Mouse (Mus musculus) midbrain, embryonic 12.5 days (tissue): ENCODE results near the gene Gadd45b. TPM values are rescaled to one million over a fixed set of nuclear protein-coding genes. Genes with fewer than 3 reads are reported as not detected.

Source experiments
- ATAC-seq: fragments of 200-750 bp; cut with Nextera tagmentation; 2 replicates; pipeline ENCODE4 v1.8.0; 2017; ENCODE audit warnings: low read depth, moderate TSS enrichment, moderate library complexity; ENCODE audit not compliant: low FRiP score
- H3K27ac ChIP-seq: fragments of 300-500 bp; sonication (generic); replicated peaks from 2 replicates; pipeline ENCODE4 v1.5.1; 2016; ENCODE audit warnings: mild to moderate bottlenecking
- H3K27me3 ChIP-seq: fragments of 300-500 bp; sonication (generic); 2 replicates; pipeline ENCODE4 v1.6.1; 2016; ENCODE audit warnings: mild to moderate bottlenecking
- H3K36me3 ChIP-seq: fragments of 300-500 bp; sonication (generic); 2 replicates; pipeline ENCODE4 v1.6.1; 2016
- H3K4me1 ChIP-seq: fragments of 300-500 bp; sonication (generic); 2 replicates; pipeline ENCODE4 v1.6.1; 2016
- H3K4me2 ChIP-seq: fragments of 300-500 bp; sonication (generic); replicated peaks from 2 replicates; pipeline ENCODE4 v1.6.1; 2016; ENCODE audit warnings: mild to moderate bottlenecking, moderate library complexity
- H3K4me3 ChIP-seq: fragments of 300-500 bp; sonication (generic); 2 replicates; pipeline ENCODE4 v1.5.1; 2016; ENCODE audit warnings: mild to moderate bottlenecking
- H3K9ac ChIP-seq: fragments of 300-500 bp; sonication (generic); replicated peaks from 2 replicates; pipeline ENCODE4 v1.6.1; 2016; ENCODE audit warnings: mild to moderate bottlenecking, moderate library complexity
- H3K9me3 ChIP-seq: fragments of 300-500 bp; sonication (generic); 2 replicates; pipeline ENCODE4 v1.6.1; 2016; ENCODE audit warnings: mild to moderate bottlenecking
- whole genome bisulfite sequencing: fragments of 180-500 bp; shearing (Covaris S2); methylation state at CpG from one replicate; pipeline ENCODE4 v1.1.7; 2016; 5-methylcytosine and 5-hydroxymethylcytosine counted together
- polyA plus RNA-seq: library from polyadenylated mRNA; unstranded; fragments of >200 nt; fragmentation: Nextera tagmentation; extraction: Ambion mirVana; gene quantifications from 2 replicates; pipeline ENCODE4 v1.2.1, GENCODE M21; 2016

The Gadd45b gene
- polyA plus RNA-seq, 1 experiment from 2014 or later: 11.8 TPM

GRCm38 (mm10) chr10:80913364-80914011 is 16.4 kb upstream of the Gadd45b start:
- H3K36me3 ChIP-seq: peaks cover 70% of the 10 kb centered on the region
- no peak overlapping the region for H3K9ac ChIP-seq
- no peaks in the 10 kb centered on the region for H3K27me3 ChIP-seq
- no peak overlapping the region for H3K4me3 ChIP-seq
- no peak overlapping the region for H3K4me2 ChIP-seq
- H3K27ac ChIP-seq: no peak overlapping the region
- ATAC-seq: no peak
- H3K9me3 ChIP-seq: no peaks in the 10 kb centered on the region
- H3K4me1 ChIP-seq: peaks cover 24% of the 10 kb centered on the region
- WGBS: 81% methylated on average over 7 of the region's 8 CpGs

DNA sequence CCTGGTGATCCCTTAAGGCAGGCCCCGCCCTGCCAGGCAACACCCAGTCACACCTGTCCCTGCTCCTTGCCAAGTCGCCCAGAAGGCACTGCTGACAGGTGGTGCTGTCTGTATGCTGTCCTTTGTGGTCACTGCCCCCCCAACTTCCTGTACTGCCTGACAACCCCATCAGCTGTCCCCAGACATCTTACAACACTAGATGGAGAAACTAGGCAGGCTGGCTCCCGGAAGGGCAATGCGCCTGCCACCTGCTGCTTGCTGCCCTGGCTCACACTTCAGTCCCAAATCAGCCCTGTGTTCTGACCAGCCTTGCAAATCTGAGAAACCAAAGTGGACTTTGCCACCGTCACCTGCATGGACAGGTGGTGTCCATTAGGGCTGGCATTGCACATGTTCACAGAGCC is 15.6 kb upstream of the Gadd45b start:
- 87% methylated on average over 5 of the region's 5 CpGs for WGBS
- ATAC-seq: no peak
- Histone ChIP-seq H3K9ac (no peak overlapping the region), H3K4me2 (no peak overlapping the region), H3K4me1 (peaks cover 27% of the 10 kb centered on the region), H3K4me3 (no peak overlapping the region), H3K9me3 (no peaks in the 10 kb centered on the region), H3K36me3 (peaks cover 63% of the 10 kb centered on the region), H3K27ac (no peak overlapping the region), H3K27me3 (no peaks in the 10 kb centered on the region)

- Histone ChIP-seq H3K4me1 (peaks cover 27% of the 10 kb centered on the region), H3K27me3 (no peaks in the 10 kb centered on the region), H3K9me3 (no peaks in the 10 kb centered on the region), H3K36me3 (peaks cover 53% of the 10 kb centered on the region), H3K4me2 (no peak overlapping the region), H3K27ac (no peak overlapping the region), H3K9ac (no peak overlapping the region), H3K4me3 (no peak overlapping the region)
- 82% methylated on average over 2 of the region's 2 CpGs for WGBS
- no peak for ATAC-seq
Measured at GRCm38 (mm10) chr10:80915260-80915659, 14.6 kb upstream of the Gadd45b start.

- Histone ChIP-seq H3K4me2 (no peak overlapping the region), H3K4me1 (peaks cover 27% of the 10 kb centered on the region), H3K36me3 (peaks cover 49% of the 10 kb centered on the region), H3K9ac (no peak overlapping the region), H3K27me3 (no peaks in the 10 kb centered on the region), H3K4me3 (no peak overlapping the region), H3K9me3 (no peaks in the 10 kb centered on the region), H3K27ac (no peak overlapping the region)
- ATAC-seq: no peak
- WGBS: 91% methylated on average over 4 of the region's 4 CpGs
Measured at GRCm38 (mm10) chr10:80915736-80916135, 14.1 kb upstream of the Gadd45b start.

DNA sequence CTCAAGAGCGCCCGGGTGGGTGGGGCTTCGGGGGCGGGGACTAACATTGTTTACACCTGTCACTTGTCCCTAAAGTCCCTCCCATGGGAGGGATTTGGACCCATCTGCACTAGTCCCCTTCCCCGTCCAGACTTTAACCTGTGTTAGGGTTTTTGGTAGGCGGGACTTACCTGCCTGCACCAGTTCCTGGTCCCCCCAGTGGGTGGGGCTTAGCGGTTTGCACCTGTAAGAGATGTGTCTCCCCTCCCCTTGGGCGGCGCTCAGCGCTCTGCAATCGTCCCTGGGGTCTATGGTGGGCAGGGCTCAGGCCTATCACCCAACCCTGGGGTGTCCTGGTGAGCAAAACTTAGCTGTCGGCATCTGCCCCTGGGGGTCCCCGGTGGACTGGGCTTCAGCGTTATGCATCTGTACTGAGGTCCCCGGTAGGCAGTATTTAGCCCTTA is 12.5 kb upstream of the Gadd45b start:
- H3K9ac ChIP-seq: peak overlapping the region; percentile 82
- 0 out of 2 replicates have a peak, but pooled peaks cover 13% of the 10 kb centered on the region for H3K27me3 ChIP-seq
- ATAC-seq: peak; percentile 59
- H3K4me1 ChIP-seq: peaks cover 36% of the 10 kb centered on the region
- H3K27ac ChIP-seq: peak overlapping the region; percentile 54
- H3K9me3 ChIP-seq: no peaks in the 10 kb centered on the region
- WGBS: 2% methylated on average over 15 of the region's 15 CpGs
- H3K36me3 ChIP-seq: peaks cover 32% of the 10 kb centered on the region
- peak overlapping the region; percentile 87 for H3K4me2 ChIP-seq
- H3K4me3 ChIP-seq: peak overlapping the region; percentile 76

GRCm38 (mm10) chr10:80917779-80918434 is 12.0 kb upstream of the Gadd45b start, which contains the start of gene Lmnb2:
TSS of gene Lmnb2 (minus strand) at chr10:80918245.
- H3K27me3 ChIP-seq: peaks cover 16% of the 10 kb centered on the region
- peak within 1 kb of the TSS; percentile 82 for H3K9ac ChIP-seq
- peaks cover 28% of the 10 kb centered on the region for H3K36me3 ChIP-seq
- peak; percentile 75 for ATAC-seq
- no peaks in the 10 kb centered on the region for H3K9me3 ChIP-seq
- peak within 1 kb of the TSS; percentile 76 for H3K4me3 ChIP-seq
- H3K4me1 ChIP-seq: peaks cover 36% of the 10 kb centered on the region
- whole genome bisulfite sequencing: under 1% methylated on average over 61 of the region's 61 CpGs
- peak within 1 kb of the TSS; percentile 54 for H3K27ac ChIP-seq
- H3K4me2 ChIP-seq: peak within 1 kb of the TSS; percentile 87

DNA sequence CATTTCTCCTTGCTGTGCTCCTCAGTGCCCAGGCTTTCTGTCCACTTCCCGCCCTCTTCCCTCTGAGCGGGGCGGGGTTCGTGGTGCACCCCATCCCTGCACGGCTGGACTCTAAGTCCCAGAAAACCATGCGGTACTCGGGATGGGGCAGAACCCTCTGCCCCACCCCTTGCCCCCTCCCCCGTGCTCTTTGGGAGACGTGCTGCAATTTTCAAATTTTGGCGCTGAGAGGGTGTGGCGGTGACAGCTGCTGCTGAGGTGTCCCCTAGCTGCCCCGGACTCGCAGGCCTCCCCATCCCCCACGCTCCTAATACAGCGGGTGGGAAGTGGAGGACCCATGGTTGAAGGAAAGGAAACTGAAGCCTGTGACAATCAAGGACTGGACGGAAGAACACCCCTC is 8.0 kb upstream of the Gadd45b start:
- peak overlapping the region; percentile 50 for H3K4me2 ChIP-seq
- H3K4me1 ChIP-seq: peaks cover 21% of the 10 kb centered on the region
- WGBS: 3% methylated on average over 16 of the region's 16 CpGs
- ATAC-seq: 0 out of 2 replicates have a peak, but pooled peaks have one; percentile 39
- peaks cover 18% of the 10 kb centered on the region for H3K27me3 ChIP-seq
- H3K9me3 ChIP-seq: no peaks in the 10 kb centered on the region
- H3K4me3 ChIP-seq: peak overlapping the region; percentile 22
- H3K36me3 ChIP-seq: no peaks in the 10 kb centered on the region
- H3K27ac ChIP-seq: no peak overlapping the region
- 0 out of 2 replicates have a peak overlapping the region, but pooled peaks have one; percentile 24 for H3K9ac ChIP-seq

- Histone ChIP-seq H3K9ac (no peak overlapping the region), H3K36me3 (no peaks in the 10 kb centered on the region), H3K4me3 (no peak overlapping the region), H3K4me2 (no peak overlapping the region), H3K4me1 (peaks cover 24% of the 10 kb centered on the region), H3K9me3 (no peaks in the 10 kb centered on the region), H3K27ac (no peak overlapping the region), H3K27me3 (peaks cover 32% of the 10 kb centered on the region)
- WGBS: 50% methylated on average over 3 of the region's 3 CpGs
- ATAC-seq: no peak
Measured at GRCm38 (mm10) chr10:80925472-80925871, 4.4 kb upstream of the Gadd45b start.

DNA sequence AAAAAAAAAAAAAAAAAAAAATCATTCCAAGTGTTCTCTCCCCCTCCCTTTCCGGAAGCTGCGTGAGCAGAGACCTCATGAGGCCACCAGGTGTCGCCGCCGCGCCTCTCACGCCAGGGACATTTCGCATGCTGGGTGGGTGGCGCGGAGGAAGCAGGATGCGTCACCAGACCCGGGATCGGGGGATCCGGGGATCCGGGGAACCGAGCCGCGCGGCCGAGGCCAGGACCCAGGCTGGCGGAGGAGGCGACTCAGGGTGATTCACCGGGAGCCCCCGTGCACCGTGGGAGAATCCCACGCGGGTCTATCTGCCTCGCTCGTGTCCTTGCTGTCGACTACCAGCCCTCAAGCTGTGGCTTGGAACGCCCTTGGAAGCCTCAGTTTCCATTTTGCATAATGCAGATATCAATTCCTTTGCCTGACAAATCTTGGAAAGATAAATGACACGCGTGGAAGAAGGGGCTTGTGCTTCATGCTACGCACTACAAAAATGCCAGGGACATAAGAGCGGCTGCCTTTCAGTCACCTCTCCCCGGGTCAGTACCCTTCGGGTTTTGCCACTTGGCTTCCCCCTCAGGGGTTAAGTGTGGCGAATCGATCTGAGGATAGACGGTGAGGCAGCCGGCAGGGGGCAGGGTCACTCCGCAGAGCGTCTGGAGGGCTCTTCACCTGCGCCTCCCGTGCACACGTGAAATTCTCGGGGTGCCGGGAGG is 1.1 kb upstream of the Gadd45b start:
- no peaks in the 10 kb centered on the region for H3K9me3 ChIP-seq
- ATAC-seq: peak; percentile 35
- H3K4me2 ChIP-seq: peak overlapping the region; percentile 72
- peak overlapping the region; percentile 47 for H3K4me3 ChIP-seq
- H3K36me3 ChIP-seq: no peaks in the 10 kb centered on the region
- H3K4me1 ChIP-seq: peaks cover 48% of the 10 kb centered on the region
- H3K9ac ChIP-seq: peak overlapping the region; percentile 63; the same call in 1 of the 2 replicates
- peak overlapping the region; percentile 76; the same call in 1 of the 2 replicates for H3K27ac ChIP-seq
- WGBS: under 1% methylated on average over 48 of the region's 48 CpGs
- peaks cover 47% of the 10 kb centered on the region for H3K27me3 ChIP-seq

GRCm38 (mm10) chr10:80930361-80931152 is 684 bp downstream of the Gadd45b start:
- Histone ChIP-seq H3K9me3 (no peaks in the 10 kb centered on the region), H3K4me1 (peaks cover 62% of the 10 kb centered on the region), H3K27me3 (peaks cover 65% of the 10 kb centered on the region), H3K4me2 (peak overlapping the region; percentile 67), H3K27ac (no peak overlapping the region), H3K4me3 (peak overlapping the region; percentile 42), H3K36me3 (no peaks in the 10 kb centered on the region), H3K9ac (peak overlapping the region; percentile 56)
- ATAC-seq: 0 out of 2 replicates have a peak, but pooled peaks have one; percentile 11
- WGBS: under 1% methylated on average over 45 of the region's 45 CpGs

DNA sequence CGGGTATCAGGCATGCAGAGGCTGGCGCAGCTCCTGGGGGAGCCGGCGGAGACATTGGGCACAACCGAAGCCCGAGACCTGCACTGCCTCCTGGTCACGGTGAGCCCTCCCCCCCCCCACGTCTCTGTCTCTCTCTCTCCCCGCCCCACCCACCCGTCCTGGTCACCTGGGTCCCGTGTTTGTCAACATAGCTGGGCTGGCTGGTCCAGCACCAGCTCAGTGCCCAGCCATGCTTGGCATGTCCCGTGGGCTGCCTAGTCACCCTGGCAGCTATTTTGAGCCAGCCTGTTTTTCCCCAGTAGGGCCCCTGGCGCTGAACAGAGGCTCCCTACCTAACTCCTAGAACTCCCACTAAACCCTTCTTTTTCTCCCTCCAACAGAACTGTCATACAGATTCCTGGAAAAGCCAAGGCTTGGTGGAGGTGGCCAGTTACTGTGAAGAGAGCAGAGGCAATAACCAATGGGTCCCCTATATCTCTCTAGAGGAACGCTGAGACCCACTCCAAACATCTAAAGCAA is 1.3 kb downstream of the Gadd45b start:
- H3K9ac ChIP-seq: no peak overlapping the region
- H3K4me1 ChIP-seq: peaks cover 69% of the 10 kb centered on the region
- no peaks in the 10 kb centered on the region for H3K36me3 ChIP-seq
- H3K4me3 ChIP-seq: peak overlapping the region; percentile 42
- WGBS: 6% methylated on average over 14 of the region's 14 CpGs
- H3K27ac ChIP-seq: no peak overlapping the region
- H3K9me3 ChIP-seq: no peaks in the 10 kb centered on the region
- ATAC-seq: no peak
- peak overlapping the region; percentile 67 for H3K4me2 ChIP-seq
- H3K27me3 ChIP-seq: peaks cover 71% of the 10 kb centered on the region
